Mouse (Mus musculus) stomach, embryonic 16.5 days (tissue): ENCODE measurements at regions not wholly inside any gene's neighbourhood (a gene's known extent, or its start where the extent isn't known, plus 50 kb on each side); places are given as distances from the start of the nearest gene placed in this dataset.

Experiments
- ATAC-seq: fragments of 200-750 bp; cut with Nextera tagmentation; 2 replicates; pipeline ENCODE4 v1.8.0; 2017; ENCODE audit warnings: moderate number of reproducible peaks, moderate TSS enrichment; ENCODE audit not compliant: insufficient read depth, low FRiP score
- H3K27ac ChIP-seq: fragments of 300-500 bp; sonication (generic); 2 replicates; pipeline ENCODE4 v1.5.1; 2014; ENCODE audit warnings: low read length
- H3K27me3 ChIP-seq: fragments of 300-500 bp; sonication (generic); 2 replicates; pipeline ENCODE4 v1.6.1; 2014; ENCODE audit warnings: low read length, control low read depth, mixed read lengths; ENCODE audit not compliant: control insufficient read depth, insufficient read depth
- H3K36me3 ChIP-seq: fragments of 300-500 bp; sonication (generic); 2 replicates; pipeline ENCODE4 v1.6.1; 2014; ENCODE audit warnings: low read length; ENCODE audit not compliant: control insufficient read depth, insufficient read depth
- H3K4me1 ChIP-seq: fragments of 300-500 bp; sonication (generic); 2 replicates; pipeline ENCODE4 v1.6.1; 2014; ENCODE audit warnings: low read length, control low read depth, mixed read lengths; ENCODE audit not compliant: control insufficient read depth, insufficient read depth
- H3K4me2 ChIP-seq: fragments of 300-500 bp; sonication (generic); 2 replicates; pipeline ENCODE4 v1.6.1; 2014; ENCODE audit warnings: low read depth, low read length, mixed read lengths
- H3K4me3 ChIP-seq: fragments of 300-500 bp; sonication (generic); replicated peaks from 2 replicates; pipeline ENCODE4 v1.5.1; 2014; ENCODE audit warnings: mild to moderate bottlenecking, low read length
- H3K9ac ChIP-seq: fragments of 300-500 bp; sonication (generic); 2 replicates; pipeline ENCODE4 v1.6.1; 2014; ENCODE audit warnings: low read length
- H3K9me3 ChIP-seq: fragments of 300-500 bp; sonication (generic); replicated peaks from 2 replicates; pipeline ENCODE4 v1.6.1; 2016; ENCODE audit warnings: low read length, control low read depth; ENCODE audit not compliant: control insufficient read depth
- WGBS: fragments of 180-500 bp; shearing (Covaris S2); extraction: QIAGEN DNeasy Blood & Tissue Kit; methylation state at CpG from one replicate; pipeline ENCODE4 v1.1.7; 2014; 5-methylcytosine and 5-hydroxymethylcytosine counted together

DNA sequence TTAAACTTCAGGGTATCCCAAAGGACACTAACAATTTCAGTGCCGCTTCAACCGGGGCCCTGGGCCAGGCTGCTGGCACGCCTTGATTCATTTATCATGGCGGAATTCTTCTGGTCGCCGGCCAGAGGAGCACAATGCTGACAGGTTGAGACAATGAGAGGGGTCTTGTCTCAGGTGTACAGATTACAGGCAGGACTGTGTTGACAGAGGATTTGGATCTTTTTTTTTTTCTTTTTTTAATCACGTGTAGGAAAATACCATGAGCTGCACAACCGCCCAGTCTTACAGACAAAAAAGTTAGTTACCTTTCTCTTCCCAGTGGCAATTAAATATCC, 61.8 kb upstream of the Gjb5 start:
- peak overlapping the region; percentile 44; the same call in 1 of the 2 replicates for H3K27ac ChIP-seq
- 26% methylated on average over 8 of the region's 8 CpGs for WGBS
- H3K4me1 ChIP-seq, result peaks cover 32% of the 10 kb centered on the region
- no peaks in the 10 kb centered on the region for H3K36me3 ChIP-seq
- no peak overlapping the region for H3K4me3 ChIP-seq
- no peak for ATAC-seq
- H3K4me2 ChIP-seq, result peak overlapping the region; percentile 11; the same call in 1 of the 2 replicates
- H3K27me3 ChIP-seq, result no peaks in the 10 kb centered on the region
- no peaks in the 10 kb centered on the region for H3K9me3 ChIP-seq
- no peak overlapping the region for H3K9ac ChIP-seq

DNA sequence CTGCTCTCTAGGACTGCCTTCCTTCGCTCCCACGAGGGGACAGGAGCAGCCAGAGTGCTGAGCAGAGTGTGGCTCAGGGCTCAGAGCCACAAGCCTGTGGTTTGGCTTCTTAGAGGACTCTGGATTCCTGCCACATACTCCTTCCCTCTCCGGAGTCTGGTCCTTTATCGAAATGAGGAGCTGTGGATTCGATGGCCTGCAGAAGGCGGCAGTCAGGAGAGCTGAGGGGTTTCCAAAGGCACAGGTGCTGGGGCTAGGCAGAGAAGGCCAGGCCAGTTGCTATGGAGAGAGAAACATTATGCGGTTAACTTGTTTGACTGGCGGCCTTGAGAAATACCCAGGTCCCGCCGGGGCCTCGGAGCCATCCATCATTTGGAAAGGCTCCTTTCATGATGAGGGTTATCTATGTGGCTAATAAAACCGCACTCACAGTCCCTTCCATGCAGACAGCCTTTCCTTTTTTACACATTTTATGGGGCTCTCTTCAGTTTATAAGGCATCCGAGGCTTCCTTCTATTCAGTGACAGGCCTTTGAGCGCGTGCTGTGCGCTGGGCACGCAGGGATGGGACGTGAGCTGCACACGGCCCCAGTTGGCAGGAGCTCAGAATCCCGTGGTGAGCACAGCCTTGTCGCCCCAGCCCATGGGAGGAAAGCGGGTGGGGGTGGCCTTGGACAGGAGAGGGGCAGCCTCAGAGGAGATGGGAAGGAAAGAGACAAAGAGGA, 61.2 kb upstream of the Gjb5 start:
- Histone ChIP-seq H3K4me2 (peak overlapping the region; percentile 11; the same call in 1 of the 2 replicates), H3K36me3 (no peaks in the 10 kb centered on the region), H3K27ac (peak overlapping the region; percentile 44), H3K27me3 (no peaks in the 10 kb centered on the region), H3K9me3 (no peaks in the 10 kb centered on the region), H3K4me3 (no peak overlapping the region), H3K4me1 (peaks cover 32% of the 10 kb centered on the region), H3K9ac (no peak overlapping the region)
- ATAC-seq, result peak; percentile 39; the same call in 1 of the 2 replicates
- 12% methylated on average over 22 of the region's 22 CpGs for WGBS

- Histone ChIP-seq H3K9ac (peak overlapping the region; percentile 51; the same call in 1 of the 2 replicates), H3K36me3 (no peaks in the 10 kb centered on the region), H3K27me3 (no peaks in the 10 kb centered on the region), H3K4me3 (peak overlapping the region; percentile 26), H3K4me2 (peak overlapping the region; percentile 46), H3K4me1 (peaks cover 32% of the 10 kb centered on the region), H3K9me3 (no peaks in the 10 kb centered on the region), H3K27ac (peak overlapping the region; percentile 77)
- WGBS, result 17% methylated on average over 7 of the region's 7 CpGs
- ATAC-seq, result peak; percentile 79
These were observed 58.9 kb upstream of the Gjb5 start for GRCm38 (mm10) chr4:127416906-127417305.

GRCm38 (mm10) chr4:127413997-127414964, 56.3 kb upstream of the Gjb5 start:
- no peak overlapping the region for H3K4me2 ChIP-seq
- no peaks in the 10 kb centered on the region for H3K27me3 ChIP-seq
- WGBS, result 33% methylated on average over 14 of the region's 14 CpGs
- no peak overlapping the region for H3K9ac ChIP-seq
- H3K9me3 ChIP-seq, result no peaks in the 10 kb centered on the region
- peaks cover 24% of the 10 kb centered on the region for H3K4me1 ChIP-seq
- 0 out of 2 replicates have a peak overlapping the region, but pooled peaks have one; percentile 0 for H3K27ac ChIP-seq
- ATAC-seq, result no peak
- H3K4me3 ChIP-seq, result no peak overlapping the region
- no peaks in the 10 kb centered on the region for H3K36me3 ChIP-seq
